Mouse (Mus musculus): ENCODE data around the gene Gpsm1. TPM values are rescaled to one million over a fixed set of nuclear protein-coding genes. Genes with fewer than 3 reads are reported as not detected.

Gpsm1 gene
- polyA plus RNA-seq, 1 experiment from 2014 or later: 61.5 TPM

GRCm38 (mm10) chr2:26348241-26348640 lies 32.9 kb downstream of the Gpsm1 start:
- Histone ChIP-seq H3K27me3 (no peaks in the 10 kb centered on the region), H3K4me2 (replicated peaks) (no peak overlapping the region), H3K4me1 (peaks cover 21% of the 10 kb centered on the region), H3K36me3 (peaks cover 70% of the 10 kb centered on the region), H3K9ac (no peak overlapping the region), H3K9me3 (no peaks in the 10 kb centered on the region), H3K4me3 (no peak overlapping the region), H3K27ac (no peak overlapping the region; the same call in 1 of the 2 replicates)
- ATAC-seq (ENCODE audit: low FRiP score, low read depth): no peak
- 60% methylated on average over 6 of the region's 6 CpGs for WGBS

GRCm38 (mm10) chr2:26351358-26352290 lies 36.3 kb downstream of the Gpsm1 start, which contains the start of gene Dnlz:
Dnlz (minus strand) TSS chr2:26352110.
- Histone ChIP-seq H3K27me3 (no peaks in the 10 kb centered on the region), H3K4me2 (replicated peaks) (peak within 1 kb of the TSS; percentile 97), H3K4me1 (peaks cover 21% of the 10 kb centered on the region), H3K9ac (peak within 1 kb of the TSS; percentile 94), H3K4me3 (peak within 1 kb of the TSS; percentile 86), H3K27ac (peak within 1 kb of the TSS; percentile 90), H3K9me3 (no peaks in the 10 kb centered on the region), H3K36me3 (peaks cover 37% of the 10 kb centered on the region)
- peak; percentile 82 for ATAC-seq (ENCODE audit: low FRiP score, low read depth)
- WGBS: 3% methylated on average over 62 of the region's 62 CpGs

- Histone ChIP-seq H3K4me2 (replicated peaks) (peak overlapping the region; percentile 97), H3K9ac (peak overlapping the region; percentile 87), H3K36me3 (peaks cover 29% of the 10 kb centered on the region), H3K4me3 (peak overlapping the region; percentile 86), H3K27ac (peak overlapping the region; percentile 78), H3K9me3 (no peaks in the 10 kb centered on the region), H3K4me1 (peaks cover 21% of the 10 kb centered on the region), H3K27me3 (no peaks in the 10 kb centered on the region)
- ATAC-seq (ENCODE audit: low FRiP score, low read depth): peak; percentile 17; the same call in 1 of the 2 replicates
- 1% methylated on average over 36 of the region's 36 CpGs for WGBS
Measured at GRCm38 (mm10) chr2:26352291-26352910, 37.1 kb downstream of the Gpsm1 start.

GRCm38 (mm10) chr2:26353066-26353980 lies 38.0 kb downstream of the Gpsm1 start:
- 88% methylated on average over 11 of the region's 11 CpGs for WGBS
- Histone ChIP-seq H3K4me1 (peaks cover 16% of the 10 kb centered on the region), H3K36me3 (peaks cover 20% of the 10 kb centered on the region), H3K9me3 (no peaks in the 10 kb centered on the region), H3K27ac (no peak overlapping the region), H3K4me2 (replicated peaks) (peak overlapping the region; percentile 97), H3K27me3 (no peaks in the 10 kb centered on the region), H3K9ac (peak overlapping the region; percentile 87), H3K4me3 (peak overlapping the region; percentile 86)
- no peak for ATAC-seq (ENCODE audit: low FRiP score, low read depth)

- no peak for ATAC-seq (ENCODE audit: low FRiP score, low read depth)
- Histone ChIP-seq H3K4me2 (replicated peaks) (no peak overlapping the region), H3K27ac (no peak overlapping the region), H3K4me3 (no peak overlapping the region), H3K9ac (no peak overlapping the region), H3K27me3 (no peaks in the 10 kb centered on the region), H3K4me1 (peaks cover 16% of the 10 kb centered on the region), H3K9me3 (no peaks in the 10 kb centered on the region), H3K36me3 (peaks cover 10% of the 10 kb centered on the region)
- WGBS: 87% methylated on average over 4 of the region's 4 CpGs
Measured at GRCm38 (mm10) chr2:26354401-26354800, 39.1 kb downstream of the Gpsm1 start.

- no peaks in the 10 kb centered on the region for H3K27me3 ChIP-seq
- H3K4me3 ChIP-seq: no peak overlapping the region
- no peak overlapping the region for H3K27ac ChIP-seq
- no peaks in the 10 kb centered on the region for H3K9me3 ChIP-seq
- ATAC-seq (ENCODE audit: low FRiP score, low read depth): no peak
- 73% methylated on average over 4 of the region's 4 CpGs for WGBS
- H3K36me3 ChIP-seq: no peaks in the 10 kb centered on the region
- peaks cover 8% of the 10 kb centered on the region for H3K4me1 ChIP-seq
- H3K9ac ChIP-seq: no peak overlapping the region
- H3K4me2 ChIP-seq (replicated peaks): no peak overlapping the region
Measured at GRCm38 (mm10) chr2:26356231-26356630, 40.9 kb downstream of the Gpsm1 start.

- Histone ChIP-seq H3K4me1 (peaks cover 7% of the 10 kb centered on the region), H3K9me3 (no peaks in the 10 kb centered on the region), H3K4me2 (replicated peaks) (no peak overlapping the region), H3K27me3 (no peaks in the 10 kb centered on the region), H3K27ac (no peak overlapping the region), H3K36me3 (no peaks in the 10 kb centered on the region), H3K4me3 (no peak overlapping the region), H3K9ac (no peak overlapping the region)
- no peak for ATAC-seq (ENCODE audit: low FRiP score, low read depth)
- WGBS: 77% methylated on average over 7 of the region's 7 CpGs
Measured at GRCm38 (mm10) chr2:26356678-26357077, 41.4 kb downstream of the Gpsm1 start.

GRCm38 (mm10) chr2:26357484-26357883 lies 42.2 kb downstream of the Gpsm1 start:
- no peak overlapping the region for H3K4me3 ChIP-seq
- H3K4me2 ChIP-seq (replicated peaks): no peak overlapping the region
- peaks cover 1% of the 10 kb centered on the region; the same call in 1 of the 2 replicates for H3K36me3 ChIP-seq
- WGBS: 53% methylated on average over 15 of the region's 15 CpGs
- H3K9ac ChIP-seq: no peak overlapping the region
- H3K27ac ChIP-seq: no peak overlapping the region
- H3K27me3 ChIP-seq: no peaks in the 10 kb centered on the region
- H3K4me1 ChIP-seq: peaks cover 6% of the 10 kb centered on the region
- ATAC-seq (ENCODE audit: low FRiP score, low read depth): no peak
- no peaks in the 10 kb centered on the region for H3K9me3 ChIP-seq

GRCm38 (mm10) chr2:26358667-26359320 lies 43.5 kb downstream of the Gpsm1 start:
- WGBS: 90% methylated on average over 13 of the region's 13 CpGs
- Histone ChIP-seq H3K9ac (no peak overlapping the region), H3K36me3 (peaks cover 14% of the 10 kb centered on the region), H3K4me2 (replicated peaks) (no peak overlapping the region), H3K27ac (no peak overlapping the region), H3K4me1 (no peaks in the 10 kb centered on the region), H3K27me3 (no peaks in the 10 kb centered on the region), H3K4me3 (no peak overlapping the region), H3K9me3 (no peaks in the 10 kb centered on the region)
- no peak for ATAC-seq (ENCODE audit: low FRiP score, low read depth)

GRCm38 (mm10) chr2:26359983-26360382 lies 44.7 kb downstream of the Gpsm1 start:
- H3K9ac ChIP-seq: no peak overlapping the region
- no peak overlapping the region for H3K4me3 ChIP-seq
- H3K36me3 ChIP-seq: peaks cover 26% of the 10 kb centered on the region
- no peak overlapping the region for H3K27ac ChIP-seq
- ATAC-seq (ENCODE audit: low FRiP score, low read depth): 0 out of 2 replicates have a peak, but pooled peaks have one; percentile 2
- no peaks in the 10 kb centered on the region for H3K27me3 ChIP-seq
- no peaks in the 10 kb centered on the region for H3K9me3 ChIP-seq
- H3K4me1 ChIP-seq: no peaks in the 10 kb centered on the region
- no peak overlapping the region for H3K4me2 ChIP-seq (replicated peaks)
- WGBS: 88% methylated on average over 6 of the region's 6 CpGs

GRCm38 (mm10) chr2:26360772-26361171 lies 45.5 kb downstream of the Gpsm1 start, which contains the start of gene Card9:
Card9 (minus strand) TSS chr2:26360918.
- Histone ChIP-seq H3K27ac (no peak within 1 kb of the TSS), H3K4me1 (no peaks in the 10 kb centered on the region), H3K4me3 (no peak within 1 kb of the TSS), H3K4me2 (replicated peaks) (no peak within 1 kb of the TSS), H3K36me3 (peaks cover 34% of the 10 kb centered on the region), H3K27me3 (no peaks in the 10 kb centered on the region), H3K9me3 (no peaks in the 10 kb centered on the region), H3K9ac (no peak within 1 kb of the TSS)
- 45% methylated on average over 3 of the region's 3 CpGs for WGBS
- ATAC-seq (ENCODE audit: low FRiP score, low read depth): no peak
